Mouse (Mus musculus): ENCODE measurements around the gene Akt1s1.

Akt1s1 gene

DNA sequence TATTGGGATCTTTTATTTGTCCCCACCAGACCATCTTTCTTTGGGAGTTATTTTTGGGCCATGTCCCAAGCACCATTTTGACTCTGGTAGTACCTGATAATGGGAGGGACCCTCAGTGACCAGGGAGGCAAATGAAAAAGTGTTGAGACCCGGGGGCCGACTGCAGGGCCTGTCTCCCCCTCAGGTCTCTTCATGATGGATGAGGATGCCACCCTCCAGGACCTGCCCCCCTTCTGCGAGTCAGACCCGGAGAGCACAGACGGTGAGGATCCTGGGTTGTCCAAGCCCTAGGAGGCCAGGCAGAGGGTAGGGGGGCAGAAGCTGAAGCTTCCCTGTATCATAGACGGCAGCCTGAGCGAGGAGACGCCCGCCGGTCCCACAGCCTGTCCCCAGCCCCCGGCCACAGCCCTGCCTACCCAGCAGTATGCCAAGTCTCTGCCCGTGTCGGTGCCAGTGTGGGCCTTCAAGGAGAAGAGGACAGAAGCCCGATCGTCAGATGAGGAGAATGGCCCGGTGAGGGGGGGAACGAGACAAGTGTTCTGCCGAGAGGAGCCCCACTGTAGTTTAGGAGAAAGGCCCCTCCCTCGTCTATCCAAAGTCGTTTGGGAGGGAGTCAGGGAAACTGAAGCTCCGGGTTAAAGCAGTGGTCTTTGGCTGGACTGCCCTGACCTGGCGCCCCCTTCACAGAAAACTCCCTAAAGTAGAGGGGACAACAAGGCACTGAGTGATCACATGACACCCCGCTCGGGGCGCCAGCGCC is 5.0 kb downstream of the Akt1s1 start:
- no peak for DNase-seq (ENCODE audit: low spot score)

DNA sequence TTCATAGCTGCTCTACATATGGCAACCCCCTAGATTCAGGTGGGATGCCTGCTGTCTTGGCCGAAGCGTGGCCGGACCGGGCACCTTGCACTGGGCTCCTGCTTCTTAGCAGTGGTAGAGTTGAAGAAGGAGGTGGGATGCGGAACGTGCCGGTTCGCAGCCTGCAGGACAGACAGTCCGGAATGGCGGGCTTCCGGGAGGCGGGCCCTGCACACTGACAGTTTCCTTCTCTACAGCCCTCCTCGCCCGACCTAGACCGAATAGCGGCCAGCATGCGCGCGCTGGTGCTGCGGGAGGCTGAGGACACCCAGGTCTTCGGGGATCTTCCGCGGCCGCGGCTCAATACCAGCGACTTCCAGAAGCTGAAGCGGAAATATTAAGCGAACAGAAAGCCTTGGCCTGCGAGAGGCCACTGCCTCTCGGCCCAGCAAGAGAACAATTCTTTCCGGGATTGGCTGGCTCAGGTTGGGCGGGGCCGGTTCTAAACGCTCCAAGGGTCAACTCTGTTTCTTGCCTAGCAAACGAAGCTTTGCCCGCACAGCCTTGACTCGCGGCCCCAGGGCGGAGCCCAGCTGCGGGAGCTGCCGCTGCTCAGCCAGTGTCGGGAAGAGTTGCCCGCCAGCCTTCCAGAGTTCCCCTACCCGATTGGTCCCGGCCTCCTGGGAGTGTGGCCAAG is 5.7 kb downstream of the Akt1s1 start:
- DNase-seq (ENCODE audit: low spot score) = peak; percentile 94

DNA sequence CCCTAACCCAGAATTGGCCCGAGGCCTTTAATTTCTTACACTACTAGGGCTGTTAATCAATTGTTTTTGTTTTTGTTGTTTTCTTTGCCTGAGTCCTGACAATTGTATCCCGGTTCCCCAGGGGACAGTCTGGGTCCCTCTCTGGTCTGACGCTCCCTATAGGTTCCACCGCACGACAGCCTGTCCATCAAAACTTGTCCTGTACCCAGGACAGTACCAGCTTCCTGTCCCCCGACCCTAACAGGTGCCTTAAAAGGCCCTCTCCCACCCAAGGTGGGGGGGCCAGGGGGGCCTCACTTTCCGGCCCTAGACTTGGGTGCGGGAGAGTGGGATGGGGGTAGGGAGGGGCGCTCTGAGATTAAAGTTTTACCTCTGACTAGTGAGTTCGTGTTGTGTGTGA is 6.2 kb downstream of the Akt1s1 start:
- no peak for DNase-seq (ENCODE audit: low spot score)

DNA sequence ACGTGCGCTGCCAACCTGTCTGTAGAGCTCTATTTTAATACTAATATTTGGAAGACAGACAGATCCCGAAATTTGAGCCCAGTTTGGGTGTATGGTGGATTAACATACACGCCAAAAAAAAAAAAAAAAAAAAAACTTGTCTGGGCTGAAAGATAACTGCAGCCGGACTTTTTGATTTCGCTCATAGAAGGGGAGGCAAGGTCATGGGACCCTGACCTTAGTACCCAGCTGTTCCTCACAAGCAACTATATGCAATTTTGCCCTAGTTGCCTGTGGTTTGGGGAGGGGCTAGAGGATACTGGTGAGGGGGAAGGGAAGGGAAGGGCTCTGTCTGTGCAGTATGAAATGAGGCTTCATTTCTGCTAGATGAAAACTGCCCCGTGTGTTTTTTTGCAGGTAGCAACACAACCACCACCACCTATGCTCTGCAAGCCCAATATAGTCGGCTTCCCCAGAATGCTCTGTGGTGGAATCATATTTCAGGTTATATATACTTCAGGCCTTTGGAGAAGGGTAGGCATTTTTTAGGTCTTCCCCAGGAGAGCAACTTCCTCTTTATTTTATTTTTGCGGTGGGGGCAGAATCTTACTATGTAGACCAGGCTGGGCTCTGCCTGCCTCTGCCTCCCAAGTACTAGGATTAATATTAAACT is 7.6 kb downstream of the Akt1s1 start:
- DNase-seq (ENCODE audit: low spot score) = no peak

DNA sequence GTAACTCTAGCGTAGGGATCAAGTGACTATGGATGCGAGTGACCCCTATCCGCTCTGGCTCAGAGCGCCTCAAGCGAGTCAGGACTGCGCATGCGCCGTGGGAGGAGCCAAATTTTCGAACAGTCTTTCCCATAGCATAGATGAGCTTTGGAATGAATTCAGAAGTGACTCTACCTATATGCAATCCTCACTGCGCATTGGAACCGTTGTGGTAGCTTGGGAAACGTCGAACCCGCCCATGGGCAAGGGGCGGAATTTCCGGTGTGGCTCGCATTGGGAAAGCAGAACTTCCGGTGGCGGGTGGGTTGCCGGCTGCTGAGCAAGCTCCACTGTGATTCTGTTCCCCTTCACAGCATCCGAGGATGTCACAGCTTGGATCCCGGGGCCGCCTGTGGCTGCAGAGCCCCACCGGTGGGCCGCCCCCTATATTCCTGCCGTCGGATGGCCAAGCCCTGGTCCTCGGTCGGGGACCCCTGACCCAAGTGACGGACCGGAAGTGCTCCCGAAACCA is 8.3 kb downstream of the Akt1s1 start, which contains the start of gene Pnkp:
Gene Pnkp (plus strand): TSS at position 98 of the 511 bp plus-strand sequence.
- DNase-seq (ENCODE audit: low spot score) = peak; percentile 67

DNA sequence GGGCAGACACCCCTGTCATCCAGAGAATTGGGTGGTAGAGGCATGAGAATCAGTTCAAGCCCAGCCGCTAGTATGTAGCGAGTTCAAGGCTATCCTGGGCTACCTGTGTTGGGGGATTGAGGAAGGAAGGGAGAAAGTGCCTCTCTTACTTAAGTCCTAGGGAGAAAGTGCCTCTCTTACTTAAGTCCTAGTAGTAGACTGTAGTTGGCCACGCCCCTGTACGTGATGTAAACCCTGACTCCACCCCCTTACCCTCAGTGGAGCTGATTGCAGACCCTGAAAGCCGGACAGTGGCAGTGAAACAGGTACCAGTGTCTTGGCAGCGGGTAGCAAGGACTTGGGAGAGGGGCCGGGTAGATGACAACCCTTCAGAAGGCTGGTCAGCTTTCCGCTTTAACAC is 9.1 kb downstream of the Akt1s1 start:
- no peak for DNase-seq (ENCODE audit: low spot score)

DNA sequence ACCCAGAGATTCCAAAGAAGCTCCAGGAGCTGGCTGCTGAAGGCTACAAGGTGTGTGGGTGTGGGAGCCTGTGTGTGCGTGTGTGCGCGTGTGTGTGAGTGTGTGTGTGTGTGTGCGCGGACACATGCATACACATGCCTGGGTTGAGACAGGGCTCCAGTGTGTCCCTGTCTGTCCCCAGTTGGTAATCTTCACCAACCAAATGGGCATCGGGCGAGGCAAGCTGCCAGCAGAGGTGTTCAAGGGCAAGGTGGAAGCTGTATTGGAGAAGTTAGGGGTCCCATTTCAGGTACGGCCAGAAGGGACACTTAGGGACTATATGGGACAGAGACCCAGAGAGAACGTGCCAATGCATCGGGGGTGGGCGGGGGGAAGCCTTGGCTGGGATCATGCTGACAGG is 11.1 kb downstream of the Akt1s1 start:
- no peak for DNase-seq (ENCODE audit: low spot score)

DNA sequence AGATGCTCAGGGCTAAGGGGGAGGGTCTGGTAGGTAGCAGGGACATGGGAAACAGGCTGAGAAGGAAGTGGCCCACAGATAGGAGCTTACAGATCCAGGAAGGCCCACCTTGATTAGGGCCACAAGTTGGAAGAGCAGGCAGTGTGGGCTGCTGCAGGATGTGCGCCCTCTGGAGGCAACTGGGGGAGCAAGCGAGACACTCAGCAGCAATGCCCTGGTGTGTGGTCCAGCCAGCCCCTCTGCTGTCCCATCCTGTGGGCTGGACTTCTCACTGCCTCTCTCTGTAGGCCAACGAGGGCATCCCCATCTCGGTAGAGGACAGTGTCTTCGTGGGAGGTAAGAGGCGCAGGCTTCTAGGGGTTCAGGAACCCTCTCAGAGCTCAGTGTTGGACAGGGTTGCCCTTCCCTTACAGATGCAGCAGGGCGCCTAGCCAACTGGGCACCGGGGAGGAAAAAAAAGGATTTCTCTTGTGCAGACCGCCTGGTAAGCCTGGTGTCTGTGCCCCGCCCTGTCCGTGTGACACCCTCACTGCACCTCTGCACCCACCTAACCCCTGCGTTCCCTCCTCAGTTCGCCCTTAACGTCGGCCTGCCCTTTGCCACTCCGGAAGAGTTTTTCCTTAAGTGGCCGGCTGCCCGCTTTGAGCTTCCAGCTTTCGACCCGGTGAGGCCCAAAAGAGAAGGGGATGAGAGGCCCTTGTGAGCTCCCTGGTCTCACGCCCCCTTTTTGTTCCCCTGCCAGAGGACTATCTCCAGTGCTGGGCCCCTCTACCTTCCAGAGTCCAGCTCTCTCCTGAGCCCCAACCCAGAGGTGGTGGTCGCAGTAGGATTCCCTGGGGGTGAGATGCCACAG is 12.0 kb downstream of the Akt1s1 start:
- no peak for DNase-seq (ENCODE audit: low spot score)

DNA sequence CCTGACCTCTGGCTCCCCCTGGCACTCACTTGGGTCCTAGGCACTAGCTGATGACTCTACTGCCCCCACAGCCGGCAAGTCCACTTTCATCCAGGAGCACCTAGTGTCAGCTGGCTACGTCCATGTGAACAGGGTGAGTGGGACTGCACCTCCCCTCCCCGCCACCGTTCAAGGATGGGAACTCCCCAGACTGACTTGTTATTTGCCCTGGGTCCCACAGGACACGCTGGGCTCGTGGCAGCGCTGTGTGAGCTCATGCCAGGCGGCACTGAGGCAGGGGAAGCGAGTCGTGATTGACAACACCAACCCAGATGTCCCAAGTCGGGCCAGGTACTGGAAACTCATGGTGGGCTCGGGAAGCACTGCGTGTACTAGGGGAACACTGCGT is 12.6 kb downstream of the Akt1s1 start:
- DNase-seq (ENCODE audit: low spot score) = no peak

DNA sequence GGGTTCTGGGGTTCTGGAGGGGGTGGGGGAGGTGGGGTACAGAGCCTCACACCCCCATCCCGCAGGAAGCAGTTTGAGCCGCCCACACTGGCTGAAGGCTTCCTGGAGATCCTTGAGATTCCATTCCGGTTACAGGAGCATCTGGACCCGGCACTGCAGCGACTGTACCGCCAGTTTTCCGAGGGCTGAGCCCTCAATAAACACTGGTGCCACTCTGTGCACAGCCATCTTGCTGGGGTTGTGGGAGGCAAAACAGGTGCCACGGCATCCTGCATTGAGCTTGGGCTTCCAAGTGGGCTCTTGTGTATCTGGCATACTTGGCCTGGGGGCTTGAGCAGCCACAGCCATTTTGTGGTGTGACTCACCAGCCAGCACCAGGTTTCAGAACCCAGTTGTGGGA is 13.6 kb downstream of the Akt1s1 start:
- DNase-seq (ENCODE audit: low spot score) = no peak

DNA sequence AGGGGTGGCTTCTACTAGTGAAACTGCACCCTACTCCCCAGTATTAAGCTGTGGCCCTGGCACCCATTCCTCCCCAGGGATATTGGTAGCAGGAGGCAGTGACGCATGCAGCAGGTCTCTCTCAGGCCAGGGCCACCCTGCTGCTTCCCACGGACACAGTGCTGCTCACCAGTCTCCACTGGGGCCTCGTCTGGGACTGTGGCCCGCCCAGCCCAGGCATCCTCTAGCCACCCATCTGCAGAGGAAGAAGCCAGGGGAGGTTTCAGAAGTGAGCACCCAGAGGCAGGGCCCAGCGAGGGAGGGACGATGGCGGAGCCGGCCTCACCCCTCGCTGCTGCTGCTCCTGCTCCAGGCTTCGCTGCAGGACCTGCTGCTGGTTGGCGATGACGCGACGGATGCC is 14.4 kb downstream of the Akt1s1 start:
- DNase-seq (ENCODE audit: low spot score) = no peak

DNA sequence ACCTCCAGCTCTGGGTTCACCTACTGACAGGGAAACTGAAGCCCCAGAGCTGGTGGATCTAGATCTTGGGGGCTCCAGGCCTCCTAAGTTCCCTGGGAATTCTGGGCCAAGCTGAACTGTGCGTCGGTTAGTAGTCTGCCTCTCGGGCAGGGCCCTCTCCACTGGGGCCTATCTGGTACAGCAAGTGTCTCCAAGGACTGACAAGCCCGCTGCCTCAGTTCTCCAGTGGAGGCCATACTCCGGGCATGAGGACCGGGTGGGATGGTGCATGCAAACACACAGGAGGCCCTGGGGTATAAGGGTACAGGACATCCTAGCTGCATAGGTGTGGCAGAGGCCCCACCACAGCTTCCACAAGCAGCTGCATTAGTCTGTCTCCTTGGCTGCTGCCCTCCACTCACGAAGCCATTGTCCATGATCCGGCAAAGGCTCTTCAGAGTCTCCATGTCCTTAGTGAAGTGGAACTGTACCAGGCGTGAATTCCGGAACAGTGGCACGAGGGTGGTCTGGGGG is 15.2 kb downstream of the Akt1s1 start:
- no peak for DNase-seq (ENCODE audit: low spot score)

DNA sequence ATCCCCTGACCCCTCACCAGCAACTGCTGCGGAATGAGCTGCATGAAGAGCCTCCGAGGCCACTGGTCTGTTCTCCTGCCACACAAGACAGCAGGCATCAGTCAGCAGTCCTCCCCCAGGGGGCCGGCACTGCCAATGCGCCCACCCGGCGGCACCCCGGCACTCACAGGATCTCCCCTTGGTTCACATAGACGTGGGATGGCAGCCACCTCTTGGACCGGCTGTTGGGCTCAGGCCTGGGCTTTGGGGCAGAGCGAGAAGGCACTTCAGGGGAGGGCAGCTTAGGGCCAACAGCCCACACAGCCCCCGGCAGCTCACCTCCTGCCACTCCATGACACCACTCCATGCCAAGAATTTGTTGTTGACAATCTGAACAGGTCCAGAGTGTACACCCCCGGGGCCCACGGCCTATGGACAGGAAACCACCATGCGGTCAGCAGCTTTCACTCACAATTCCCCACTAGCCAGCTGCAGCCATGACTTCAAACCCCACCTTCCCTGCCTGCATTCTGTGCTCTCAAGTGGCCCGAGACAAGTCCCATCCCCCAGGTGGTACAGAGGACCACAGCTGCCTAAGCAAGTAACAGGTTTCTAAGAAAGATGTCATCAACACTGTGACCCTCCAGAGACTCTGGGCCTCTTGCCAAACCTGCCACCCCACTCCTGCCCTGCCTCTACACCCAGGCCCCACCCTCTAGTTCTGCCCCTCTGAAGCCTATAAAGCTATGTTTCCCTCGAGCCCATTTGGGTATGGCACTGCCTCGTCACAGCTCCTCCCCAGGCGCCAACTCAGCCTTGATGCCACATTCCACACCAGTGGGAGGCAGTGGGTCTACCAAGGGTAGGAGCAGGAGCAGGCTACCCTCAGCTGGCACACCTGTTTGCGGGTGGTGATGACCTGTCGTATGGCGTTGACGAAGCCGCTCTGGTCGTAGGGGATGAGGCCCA is 16.1 kb downstream of the Akt1s1 start:
- no peak for DNase-seq (ENCODE audit: low spot score)

DNA sequence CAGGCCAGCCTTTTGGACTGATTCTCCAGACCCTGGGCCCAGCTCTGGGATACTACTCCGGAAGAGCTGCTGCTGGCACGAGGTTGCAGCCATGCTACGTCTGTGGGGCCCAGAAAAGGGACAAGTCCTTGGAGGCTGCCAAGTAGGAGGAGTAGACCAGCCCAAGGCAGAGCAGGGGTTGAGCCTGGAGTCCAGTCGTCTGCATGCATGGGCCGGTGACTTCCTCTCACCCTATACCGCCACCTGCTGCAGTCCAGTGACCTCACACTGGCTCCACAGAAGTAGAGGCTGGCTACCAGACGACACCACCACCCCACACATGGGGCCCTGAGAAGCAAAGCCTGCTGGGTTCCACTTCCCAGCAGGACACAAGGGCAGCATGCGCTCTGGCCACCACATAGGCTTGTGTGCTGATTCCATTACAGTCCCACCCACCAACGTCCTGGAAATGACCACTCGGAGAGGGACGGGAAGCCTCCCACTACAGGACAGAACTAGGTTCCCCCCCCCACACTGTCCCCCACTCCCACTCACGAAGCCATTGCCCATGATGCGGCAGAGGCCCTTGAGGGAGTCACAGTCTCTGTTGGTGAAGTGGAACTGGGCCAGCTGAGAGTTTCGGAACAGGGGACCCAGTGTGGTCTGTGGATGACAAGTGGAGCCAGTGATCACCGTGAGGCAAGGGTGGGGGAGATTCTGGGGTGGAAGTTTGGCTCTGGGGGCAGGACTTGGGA is 17.7 kb downstream of the Akt1s1 start:
- peak; percentile 80 for DNase-seq (ENCODE audit: low spot score)

DNA sequence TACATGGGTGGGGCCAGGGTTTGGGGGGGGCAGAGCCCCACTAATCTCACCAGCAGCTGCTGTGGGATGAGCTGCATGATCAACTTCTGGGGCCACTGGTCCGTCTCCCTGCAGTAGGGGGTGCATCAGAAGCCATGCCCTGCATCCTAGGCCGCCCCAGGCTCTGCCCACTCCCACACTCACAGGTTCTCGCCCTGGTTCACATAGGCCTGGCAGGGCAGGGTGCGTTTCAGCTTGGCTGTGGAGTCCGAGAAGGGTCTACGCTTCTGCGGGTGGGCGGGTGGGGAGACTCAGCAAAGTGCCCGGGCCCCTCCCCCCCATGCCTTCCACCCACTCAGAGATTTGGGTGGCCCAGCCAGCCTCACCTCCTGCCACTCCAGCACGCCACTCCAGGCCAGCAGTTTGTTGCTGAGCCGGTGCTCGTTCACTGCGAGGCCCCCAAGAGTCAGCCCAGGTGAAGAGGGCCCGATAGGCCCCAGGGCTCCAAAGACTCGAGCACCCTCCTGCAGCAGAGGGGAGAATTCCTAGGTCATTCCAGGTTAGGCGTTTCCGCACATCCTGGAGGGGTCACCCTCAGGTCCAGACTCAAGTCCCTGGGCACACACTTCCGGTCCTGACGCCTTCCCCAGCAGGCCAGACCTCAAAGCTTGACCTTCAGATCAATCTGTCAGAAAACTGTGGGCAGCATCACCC is 18.4 kb downstream of the Akt1s1 start:
- DNase-seq (ENCODE audit: low spot score) = no peak

DNA sequence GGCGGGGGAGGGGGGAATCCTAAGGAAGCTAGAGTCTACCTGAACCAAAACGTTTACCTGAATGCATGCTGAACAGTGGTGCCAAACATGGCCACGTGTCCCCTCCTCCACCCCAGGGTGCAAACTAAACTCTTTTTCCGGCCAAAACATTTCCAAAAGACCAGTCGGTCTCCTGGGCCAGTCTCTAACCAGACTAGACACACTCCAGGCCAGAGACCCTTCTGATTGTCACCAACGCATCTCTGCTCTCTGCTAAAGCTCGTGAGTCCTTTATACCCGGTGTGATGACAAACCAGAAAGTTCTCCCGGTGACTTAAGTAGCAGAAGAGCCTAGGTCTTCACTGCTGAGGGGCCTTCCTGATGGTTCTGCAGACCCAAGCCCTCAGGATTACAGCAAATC is 19.0 kb downstream of the Akt1s1 start:
- DNase-seq (ENCODE audit: low spot score) = no peak

DNA sequence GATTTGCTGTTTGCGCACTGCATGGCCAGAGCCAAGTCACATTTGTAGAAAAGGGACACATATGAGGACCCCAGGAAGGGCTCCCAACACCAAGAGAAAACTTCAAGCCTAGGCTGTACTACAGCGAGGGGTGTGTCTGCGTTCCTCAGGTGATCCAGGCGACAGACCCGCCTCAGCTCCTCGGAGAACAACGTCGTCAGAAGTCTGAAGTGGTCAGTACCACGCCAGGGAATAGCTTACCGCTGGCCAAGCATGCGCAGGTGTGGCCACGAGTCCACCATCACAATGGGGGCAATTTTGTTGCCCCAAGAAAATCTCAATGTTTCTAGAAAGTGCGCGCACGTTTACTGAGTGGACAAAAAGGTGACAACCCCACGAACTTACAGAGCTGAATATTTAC is 19.7 kb downstream of the Akt1s1 start:
- no peak for DNase-seq (ENCODE audit: low spot score)

DNA sequence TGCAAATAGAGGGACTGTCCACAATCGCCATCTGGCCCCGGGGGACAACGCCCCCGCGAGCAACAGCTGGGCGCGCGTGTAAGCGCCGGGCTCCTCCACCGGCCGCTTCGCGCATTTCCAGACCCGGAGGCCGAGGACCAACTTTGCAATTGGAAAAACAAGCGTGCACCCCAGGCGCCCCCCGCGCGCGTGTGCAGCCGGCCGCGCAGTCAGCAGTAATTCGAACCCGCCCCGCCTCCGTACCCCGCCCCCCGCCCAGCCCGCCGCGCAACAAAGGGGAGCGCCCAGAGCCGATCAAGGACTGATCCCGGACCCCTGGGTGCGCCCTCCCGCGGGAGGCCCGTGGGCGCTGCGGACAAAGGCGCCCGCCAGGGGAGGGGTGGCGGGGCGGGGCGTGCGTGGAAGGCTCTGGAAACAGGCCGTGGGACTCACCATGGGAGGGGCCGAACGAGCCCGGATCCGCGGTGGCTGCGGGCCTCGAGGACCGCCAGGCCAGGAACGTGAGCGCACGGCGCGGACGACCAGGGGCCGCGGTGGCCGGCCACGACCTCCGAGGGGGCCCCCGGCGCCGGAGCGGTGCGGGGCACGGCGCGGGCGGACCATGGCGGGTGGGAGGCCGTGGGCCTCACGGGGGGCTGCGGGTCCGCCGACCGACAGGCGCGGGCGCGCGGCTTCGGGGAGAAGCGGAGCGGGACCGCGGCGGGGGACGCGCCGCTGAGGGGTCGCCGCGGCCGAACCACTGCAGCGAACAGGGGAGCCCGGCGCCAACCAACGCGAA is 20.3 kb downstream of the Akt1s1 start:
- peak; percentile 76 for DNase-seq (ENCODE audit: low spot score)

All from ovary, adult 18-20 months (tissue).